Mouse (Mus musculus): ENCODE results near the gene Dhdh. TPM values are rescaled to one million over a fixed set of nuclear protein-coding genes. Genes with fewer than 3 reads are reported as not detected.

Dhdh gene
- total RNA-seq, 2 experiments from 2014 or later: 0.42 to 1.6 TPM

Other genes with a start within 250 kb of the Dhdh start
Only the 30 nearest of the 36 such genes appear.
- gene Slc6a21, start 211.3 kb downstream of the Dhdh start, total RNA-seq (2015; ENCODE audit: low replicate concordance): not detected in 2 replicates
- not detected in 2 replicates for gene Slc6a21, start 211.3 kb downstream of the Dhdh start, total RNA-seq (2017; ENCODE audit: low replicate concordance)
- gene Trpm4, start 155.0 kb downstream of the Dhdh start, total RNA-seq (2015; ENCODE audit: low replicate concordance): not detected in 2 replicates
- not detected in 2 replicates for gene Trpm4, start 155.0 kb downstream of the Dhdh start, total RNA-seq (2017; ENCODE audit: low replicate concordance)
- not detected in 2 replicates for gene Hrc, start 153.5 kb downstream of the Dhdh start, total RNA-seq (2015; ENCODE audit: low replicate concordance)
- gene Hrc, start 153.5 kb downstream of the Dhdh start, total RNA-seq (2017; ENCODE audit: low replicate concordance): not detected in 2 replicates
- not detected in 2 replicates for gene Ppfia3, start 121.8 kb downstream of the Dhdh start, total RNA-seq (2015; ENCODE audit: low replicate concordance)
- gene Ppfia3, start 121.8 kb downstream of the Dhdh start, total RNA-seq (2017; ENCODE audit: low replicate concordance): not detected in 2 replicates
- not detected in 2 replicates for gene Lin7b, start 118.2 kb downstream of the Dhdh start, total RNA-seq (2015; ENCODE audit: low replicate concordance)
- gene Lin7b, start 118.2 kb downstream of the Dhdh start, total RNA-seq (2017; ENCODE audit: low replicate concordance): not detected in 2 replicates
- gene Snrnp70, start 93.1 kb downstream of the Dhdh start, total RNA-seq (2015; ENCODE audit: low replicate concordance): 143 and 194 TPM in 2 replicates
- 312 and 348 TPM in 2 replicates for gene Snrnp70, start 93.1 kb downstream of the Dhdh start, total RNA-seq (2017; ENCODE audit: low replicate concordance)
- gene Kcna7, start 83.2 kb downstream of the Dhdh start, total RNA-seq (2015; ENCODE audit: low replicate concordance): not detected in 2 replicates
- not detected in 2 replicates for gene Kcna7, start 83.2 kb downstream of the Dhdh start, total RNA-seq (2017; ENCODE audit: low replicate concordance)
- not detected in 2 replicates for gene Ntf5, start 75.1 kb downstream of the Dhdh start, total RNA-seq (2015; ENCODE audit: low replicate concordance)
- not detected in 2 replicates for gene Ntf5, start 75.1 kb downstream of the Dhdh start, total RNA-seq (2017; ENCODE audit: low replicate concordance)
- not detected in 2 replicates for gene Lhb, start 68.0 kb downstream of the Dhdh start, total RNA-seq (2015; ENCODE audit: low replicate concordance)
- not detected in 2 replicates for gene Lhb, start 68.0 kb downstream of the Dhdh start, total RNA-seq (2017; ENCODE audit: low replicate concordance)
- 0.84 and 5.8 TPM in 2 replicates for gene Gys1, start 54.0 kb downstream of the Dhdh start, total RNA-seq (2015; ENCODE audit: low replicate concordance)
- 2.1 and 6.2 TPM in 2 replicates for gene Gys1, start 54.0 kb downstream of the Dhdh start, total RNA-seq (2017; ENCODE audit: low replicate concordance)
- gene Ruvbl2, start 50.7 kb downstream of the Dhdh start, total RNA-seq (2015; ENCODE audit: low replicate concordance): 39.0 and 53.3 TPM in 2 replicates
- gene Ruvbl2, start 50.7 kb downstream of the Dhdh start, total RNA-seq (2017; ENCODE audit: low replicate concordance): 22.6 and 28.8 TPM in 2 replicates
- 2,156 and 2,353 TPM in 2 replicates for gene Ftl1, start 28.9 kb downstream of the Dhdh start, total RNA-seq (2015; ENCODE audit: low replicate concordance)
- 950 and 960 TPM in 2 replicates for gene Ftl1, start 28.9 kb downstream of the Dhdh start, total RNA-seq (2017; ENCODE audit: low replicate concordance)
- gene Bax, start 21.9 kb downstream of the Dhdh start, total RNA-seq (2015; ENCODE audit: low replicate concordance): 10.1 and 43.6 TPM in 2 replicates
- gene Bax, start 21.9 kb downstream of the Dhdh start, total RNA-seq (2017; ENCODE audit: low replicate concordance): 10.3 and 15.9 TPM in 2 replicates
- gene Tulp2, start 6.9 kb downstream of the Dhdh start, total RNA-seq (2015; ENCODE audit: low replicate concordance): 0.84 TPM in 1 of 2 replicates, not detected in the other
- not detected in 2 replicates for gene Tulp2, start 6.9 kb downstream of the Dhdh start, total RNA-seq (2017; ENCODE audit: low replicate concordance)
- gene Gm45808, start 2.0 kb downstream of the Dhdh start, total RNA-seq (2015; ENCODE audit: low replicate concordance): not detected in 2 replicates
- 4.9 TPM in 1 of 2 replicates, not detected in the other for gene Gm45808, start 2.0 kb downstream of the Dhdh start, total RNA-seq (2017; ENCODE audit: low replicate concordance)
- gene Nucb1, start 21.6 kb upstream of the Dhdh start, total RNA-seq (2015; ENCODE audit: low replicate concordance): 164 and 168 TPM in 2 replicates
- gene Nucb1, start 21.6 kb upstream of the Dhdh start, total RNA-seq (2017; ENCODE audit: low replicate concordance): 789 and 905 TPM in 2 replicates
- 814 and 867 TPM in 2 replicates for gene Ppp1r15a, start 37.5 kb upstream of the Dhdh start, total RNA-seq (2015; ENCODE audit: low replicate concordance)
- 569 and 633 TPM in 2 replicates for gene Ppp1r15a, start 37.5 kb upstream of the Dhdh start, total RNA-seq (2017; ENCODE audit: low replicate concordance)
- gene Plekha4, start 37.5 kb upstream of the Dhdh start, total RNA-seq (2015; ENCODE audit: low replicate concordance): 7.2 TPM in 1 of 2 replicates, not detected in the other
- 0.08 and 0.90 TPM in 2 replicates for gene Plekha4, start 37.5 kb upstream of the Dhdh start, total RNA-seq (2017; ENCODE audit: low replicate concordance)
- gene Hsd17b14, start 66.1 kb upstream of the Dhdh start, total RNA-seq (2015; ENCODE audit: low replicate concordance): not detected in 2 replicates
- not detected in 2 replicates for gene Hsd17b14, start 66.1 kb upstream of the Dhdh start, total RNA-seq (2017; ENCODE audit: low replicate concordance)
- gene Bcat2, start 81.3 kb upstream of the Dhdh start, total RNA-seq (2015; ENCODE audit: low replicate concordance): 8.4 and 17.7 TPM in 2 replicates
- 4.0 and 22.0 TPM in 2 replicates for gene Bcat2, start 81.3 kb upstream of the Dhdh start, total RNA-seq (2017; ENCODE audit: low replicate concordance)
- not detected in 2 replicates for gene Fgf21, start 126.7 kb upstream of the Dhdh start, total RNA-seq (2015; ENCODE audit: low replicate concordance)
- not detected in 2 replicates for gene Fgf21, start 126.7 kb upstream of the Dhdh start, total RNA-seq (2017; ENCODE audit: low replicate concordance)
- gene Fut1, start 128.5 kb upstream of the Dhdh start, total RNA-seq (2015; ENCODE audit: low replicate concordance): not detected in 2 replicates
- gene Fut1, start 128.5 kb upstream of the Dhdh start, total RNA-seq (2017; ENCODE audit: low replicate concordance): not detected in 2 replicates
- not detected in 2 replicates for gene Izumo1, start 133.0 kb upstream of the Dhdh start, total RNA-seq (2015; ENCODE audit: low replicate concordance)
- gene Izumo1, start 133.0 kb upstream of the Dhdh start, total RNA-seq (2017; ENCODE audit: low replicate concordance): not detected in 2 replicates
- not detected in 2 replicates for gene Rasip1, start 138.7 kb upstream of the Dhdh start, total RNA-seq (2015; ENCODE audit: low replicate concordance)
- gene Rasip1, start 138.7 kb upstream of the Dhdh start, total RNA-seq (2017; ENCODE audit: low replicate concordance): not detected in 2 replicates
- not detected in 2 replicates for gene Mamstr, start 151.2 kb upstream of the Dhdh start, total RNA-seq (2015; ENCODE audit: low replicate concordance)
- not detected in 2 replicates for gene Mamstr, start 151.2 kb upstream of the Dhdh start, total RNA-seq (2017; ENCODE audit: low replicate concordance)
- gene Fut2, start 177.6 kb upstream of the Dhdh start, total RNA-seq (2015; ENCODE audit: low replicate concordance): not detected in 2 replicates
- not detected in 2 replicates for gene Fut2, start 177.6 kb upstream of the Dhdh start, total RNA-seq (2017; ENCODE audit: low replicate concordance)
- not detected in 2 replicates for gene Ntn5, start 195.2 kb upstream of the Dhdh start, total RNA-seq (2015; ENCODE audit: low replicate concordance)
- gene Ntn5, start 195.2 kb upstream of the Dhdh start, total RNA-seq (2017; ENCODE audit: low replicate concordance): not detected in 2 replicates
- not detected in 2 replicates for gene Sec1, start 205.6 kb upstream of the Dhdh start, total RNA-seq (2015; ENCODE audit: low replicate concordance)
- gene Sec1, start 205.6 kb upstream of the Dhdh start, total RNA-seq (2017; ENCODE audit: low replicate concordance): not detected in 2 replicates
- not detected in 2 replicates for gene Car11, start 211.0 kb upstream of the Dhdh start, total RNA-seq (2015; ENCODE audit: low replicate concordance)
- not detected in 2 replicates for gene Car11, start 211.0 kb upstream of the Dhdh start, total RNA-seq (2017; ENCODE audit: low replicate concordance)
- 1.3 and 2.5 TPM in 2 replicates for gene Dbp, start 216.3 kb upstream of the Dhdh start, total RNA-seq (2015; ENCODE audit: low replicate concordance)
- 1.7 and 2.6 TPM in 2 replicates for gene Dbp, start 216.3 kb upstream of the Dhdh start, total RNA-seq (2017; ENCODE audit: low replicate concordance)